Mouse (Mus musculus) ovary, postnatal 14 days (tissue): ENCODE data around the gene Itga11.
"Not testable (repeated sequence)": the region's sequence is repeated elsewhere in the genome, so short reads cannot be mapped to it uniquely, and the experiment has no call there.

ENCODE experiments used
- DNase-seq: peaks from one replicate; pipeline ENCODE4 v3.0.0; 2022; ENCODE audit warnings: low spot score

Itga11 gene

GRCm38 (mm10) chr9:62677641-62678549, at the start of gene Itga11:
TSS of gene Itga11 (plus strand) at chr9:62677826.
- DNase-seq, result no peak

DNA sequence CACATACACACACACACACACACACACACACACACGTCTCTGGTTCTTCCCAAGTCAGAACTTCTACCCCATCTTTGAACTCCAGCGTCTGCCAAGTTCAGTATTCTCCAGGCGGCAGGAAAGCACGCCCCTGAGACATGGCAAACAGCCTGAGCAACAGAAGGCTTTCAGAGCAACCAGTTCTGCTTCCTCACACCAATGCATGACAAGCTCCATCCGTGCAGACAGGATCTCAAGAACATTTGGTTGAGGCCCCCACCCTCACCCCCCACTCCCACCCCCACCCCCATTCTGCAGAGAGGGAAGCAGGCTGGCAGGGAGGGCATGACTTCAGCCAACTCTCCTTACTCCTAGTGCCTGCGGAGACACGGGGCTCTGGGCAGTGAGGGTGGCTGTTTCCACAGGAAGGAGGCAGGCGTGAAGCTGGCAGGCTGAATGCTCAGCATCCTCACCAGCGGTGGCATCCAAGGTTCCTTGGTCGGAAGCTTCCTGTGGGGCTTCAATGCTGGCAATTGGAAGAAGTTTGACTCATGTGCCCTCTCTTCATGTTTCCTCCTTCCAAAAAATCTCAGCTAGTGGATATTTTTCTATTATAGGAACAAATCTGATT, 46.9 kb upstream of the Itga11 start:
- DNase-seq, result no peak

DNA sequence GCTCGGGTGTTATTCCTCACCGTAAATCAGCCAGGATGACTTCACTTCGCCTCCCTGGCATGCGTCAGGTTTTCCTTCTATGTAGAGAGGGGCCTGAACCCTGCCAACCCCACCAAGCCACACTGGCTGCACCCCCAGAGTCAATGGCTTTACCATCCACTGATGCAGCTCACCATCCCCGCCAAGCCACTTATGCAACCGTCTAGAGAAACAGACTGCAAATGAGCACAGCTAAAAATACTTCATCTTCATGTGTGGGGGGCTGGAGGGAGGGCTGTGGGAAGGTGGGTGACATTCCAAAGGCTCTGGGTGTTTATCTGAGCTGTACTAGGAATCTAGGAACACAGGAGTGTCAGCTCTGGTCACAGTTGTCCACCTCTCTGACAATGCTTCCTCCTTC, 45.2 kb upstream of the Itga11 start:
- DNase-seq, result no peak

DNA sequence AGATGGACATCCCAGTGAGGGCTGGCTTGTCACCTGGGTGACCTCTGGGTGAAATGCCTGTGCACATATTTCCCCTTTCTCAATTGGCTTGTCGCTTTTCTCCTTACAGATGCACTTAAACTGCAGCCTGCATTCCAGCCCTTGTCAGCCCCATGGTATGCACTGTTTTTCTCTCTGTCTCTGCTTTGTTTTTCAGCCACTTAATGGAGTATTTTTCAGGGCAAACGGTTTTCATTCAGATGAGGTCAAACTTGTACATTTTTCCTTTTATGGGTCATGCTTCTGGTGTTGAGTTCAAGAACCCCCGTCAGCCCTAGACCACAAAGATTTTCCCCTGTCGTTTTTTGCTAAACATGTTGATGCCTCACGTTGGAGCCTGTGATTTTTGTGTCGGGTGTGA, 39.6 kb upstream of the Itga11 start:
- DNase-seq, result no peak

- DNase-seq, result no peak
These were observed 37.9 kb upstream of the Itga11 start for GRCm38 (mm10) chr9:62639686-62640085.

GRCm38 (mm10) chr9:62640188-62640587, 37.4 kb upstream of the Itga11 start:
- no peak for DNase-seq

DNA sequence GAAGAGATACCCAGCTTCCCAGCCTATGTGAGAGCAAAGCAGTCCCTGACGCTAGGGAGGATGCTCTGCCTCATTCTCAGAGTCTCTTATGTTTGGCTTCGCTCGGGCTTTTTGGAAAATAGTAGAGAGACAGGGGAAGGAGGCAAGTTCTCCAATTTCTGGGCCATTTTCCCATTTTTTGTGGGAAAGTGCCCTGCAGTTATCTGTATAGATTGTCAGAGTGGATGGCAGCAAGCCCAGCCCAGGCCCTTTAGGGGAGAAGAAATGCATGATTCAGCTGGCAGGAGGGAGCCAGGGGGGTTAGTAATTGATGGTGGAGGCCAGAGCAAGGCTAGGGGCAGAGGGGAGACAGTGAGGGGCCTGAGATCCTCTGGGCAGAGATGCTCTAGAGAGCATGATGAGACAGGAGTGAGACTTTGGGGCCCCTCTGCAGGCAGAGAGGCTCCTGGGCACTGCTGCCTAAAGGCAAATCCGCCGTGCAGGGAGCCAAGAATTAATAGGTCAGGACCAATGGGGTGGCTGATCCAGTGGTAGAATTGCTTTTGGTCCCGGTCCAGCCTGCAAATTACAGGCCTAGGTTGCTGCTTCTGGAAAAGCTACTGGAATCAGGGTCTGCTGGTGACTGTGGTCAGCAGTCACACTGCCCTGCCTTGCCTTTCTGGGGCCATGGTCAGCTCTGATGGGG, 31.8 kb upstream of the Itga11 start:
- DNase-seq, result no peak

GRCm38 (mm10) chr9:62646721-62647183, 30.9 kb upstream of the Itga11 start:
- DNase-seq, result no peak

GRCm38 (mm10) chr9:62649444-62649843, 28.2 kb upstream of the Itga11 start:
- no peak for DNase-seq

GRCm38 (mm10) chr9:62650764-62651163, 26.9 kb upstream of the Itga11 start:
- no peak for DNase-seq

DNA sequence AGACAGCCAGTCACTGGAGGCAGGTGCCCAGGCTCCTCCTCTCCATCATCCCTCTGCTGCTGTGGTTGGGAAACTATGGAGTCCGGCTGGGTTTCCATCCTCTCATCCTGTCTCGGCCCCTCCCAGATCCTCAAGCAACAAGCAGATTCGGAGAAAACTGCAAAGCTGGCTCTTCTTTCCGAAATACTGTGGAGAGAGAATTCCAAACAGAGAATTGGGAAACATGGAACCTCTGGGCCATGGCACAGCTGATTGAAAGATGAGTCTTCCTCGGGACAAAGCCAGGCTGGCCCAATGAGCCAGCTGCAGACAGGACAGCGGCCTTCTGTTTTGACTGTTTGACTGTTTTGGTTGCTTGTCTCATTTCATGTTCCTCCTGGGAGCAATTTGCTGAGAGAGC, 23.3 kb upstream of the Itga11 start:
- no peak for DNase-seq

DNA sequence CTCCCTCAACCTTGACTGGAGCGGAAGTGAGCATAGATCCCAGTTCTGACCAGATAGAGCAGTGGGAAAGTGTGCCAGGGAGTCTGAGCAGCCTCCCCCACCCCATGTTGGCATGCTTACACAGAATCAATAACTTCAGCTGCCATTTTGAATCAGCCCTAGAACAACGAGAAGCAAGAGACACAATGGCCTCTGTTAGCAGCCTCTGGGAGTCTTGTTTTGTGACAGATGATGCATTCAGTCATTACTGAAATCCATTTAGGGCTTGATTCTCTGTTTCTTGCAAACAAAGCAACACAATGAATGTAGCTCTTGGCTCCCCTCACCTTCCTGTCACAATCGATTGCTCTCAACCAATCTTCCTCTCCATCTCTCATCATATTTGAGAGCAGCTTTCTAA, 19.6 kb upstream of the Itga11 start:
- DNase-seq, result no peak

DNA sequence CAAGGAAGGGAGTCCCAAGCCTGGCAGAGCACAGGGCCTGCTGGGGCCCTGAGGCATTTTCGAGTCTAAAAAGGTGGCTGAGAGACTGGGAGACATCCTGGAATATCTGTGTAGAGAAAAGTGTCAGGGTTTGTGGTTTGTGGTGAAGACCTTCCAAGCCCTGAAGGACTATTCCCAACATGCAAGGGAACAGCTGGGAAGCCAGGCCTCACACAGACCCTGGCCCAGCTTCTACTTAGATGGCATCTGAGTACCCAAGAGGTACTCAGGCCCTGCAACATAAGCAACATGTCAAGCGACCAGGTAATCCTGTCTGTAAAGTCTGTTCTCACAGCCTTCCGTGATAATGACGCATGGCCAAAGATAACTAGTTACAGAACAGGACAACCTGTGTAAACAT, 18.6 kb upstream of the Itga11 start:
- DNase-seq, result no peak

- not testable (repeated sequence) for DNase-seq
These were observed 16.7 kb upstream of the Itga11 start for GRCm38 (mm10) chr9:62660971-62661370.

GRCm38 (mm10) chr9:62663443-62663842, 14.2 kb upstream of the Itga11 start:
- no peak for DNase-seq

GRCm38 (mm10) chr9:62664115-62664725, 13.4 kb upstream of the Itga11 start:
- DNase-seq, result no peak

DNA sequence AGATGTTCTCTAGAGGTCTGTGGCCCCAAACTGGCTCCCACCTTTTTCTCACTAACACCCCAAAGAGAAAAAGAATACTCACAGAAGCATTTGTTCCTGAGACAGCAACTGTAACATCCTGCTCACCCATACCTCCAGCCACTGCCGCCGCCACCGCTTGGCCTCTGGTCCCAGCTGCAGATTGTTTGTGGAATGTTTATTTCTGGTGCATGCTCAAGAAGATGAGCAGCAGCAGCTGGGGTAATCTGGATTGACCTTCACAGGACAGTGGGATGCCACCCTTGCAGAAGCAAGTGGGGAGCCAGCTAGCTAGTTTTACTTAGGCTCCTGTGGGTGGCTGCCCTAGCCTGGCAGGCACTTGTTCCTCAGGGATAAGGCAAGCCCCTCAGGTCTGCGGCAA, 11.7 kb upstream of the Itga11 start:
- no peak for DNase-seq

DNA sequence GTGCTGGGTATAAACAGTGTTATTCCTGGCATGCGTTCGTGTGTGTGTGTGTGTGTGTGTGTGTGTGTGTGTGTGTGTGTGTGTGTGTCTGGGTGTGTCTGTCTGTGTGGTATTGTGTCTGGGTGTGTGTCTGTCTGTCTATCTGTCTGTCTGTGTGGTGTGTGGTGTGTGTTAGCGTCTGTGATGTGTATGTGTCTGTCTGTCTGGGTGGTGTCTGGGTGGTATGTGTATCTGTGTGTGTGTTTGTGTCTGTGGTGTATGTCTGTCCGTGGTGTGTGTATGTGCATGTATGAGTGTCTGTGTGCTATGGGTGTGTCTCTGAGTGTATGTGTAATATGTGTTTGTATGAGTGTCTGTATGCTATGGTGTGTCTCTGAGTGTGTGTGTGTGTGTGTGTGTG, 9.1 kb upstream of the Itga11 start:
- no peak for DNase-seq

GRCm38 (mm10) chr9:62673241-62673640, 4.4 kb upstream of the Itga11 start:
- no peak for DNase-seq

- DNase-seq, result no peak
These were observed 2.5 kb upstream of the Itga11 start for GRCm38 (mm10) chr9:62675172-62675571.

DNA sequence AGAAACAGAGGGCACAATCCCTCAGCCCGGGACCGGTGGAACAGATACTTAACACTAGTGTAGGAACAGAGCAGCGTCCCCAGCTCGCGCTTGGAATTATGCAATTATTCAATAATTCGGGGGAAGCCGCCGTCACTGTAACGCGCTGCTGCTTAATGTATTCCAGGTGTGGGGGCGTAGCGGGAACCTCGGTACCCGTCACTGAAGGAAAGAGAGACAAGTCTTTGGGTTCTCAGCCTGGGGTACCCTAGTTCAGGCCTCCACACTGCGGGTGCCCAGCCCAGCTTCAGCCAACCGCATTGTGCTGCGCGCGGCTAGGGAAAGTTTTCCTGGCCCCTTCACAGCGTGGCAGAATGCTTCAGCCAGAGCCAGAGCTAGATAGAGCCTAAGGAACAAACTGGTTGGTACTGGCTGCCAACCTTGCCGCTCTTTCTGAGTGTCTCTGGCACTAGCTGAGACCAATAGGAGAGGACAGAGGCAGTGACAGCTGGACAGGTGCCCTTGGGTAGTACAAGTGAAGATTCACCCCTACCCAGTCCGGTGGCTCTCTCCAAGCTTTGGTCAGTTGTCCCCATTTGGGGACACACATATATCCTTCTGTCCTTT, 1.0 kb downstream of the Itga11 start:
- DNase-seq, result no peak

- no peak for DNase-seq
These were observed 1.8 kb downstream of the Itga11 start for GRCm38 (mm10) chr9:62679398-62679797.
